Mouse (Mus musculus): ENCODE measurements around the gene Fxr1. TPM values are rescaled to one million over a fixed set of nuclear protein-coding genes. Genes with fewer than 3 reads are reported as not detected.

Fxr1 gene
- polyA plus RNA-seq, 1 experiment from 2014 or later: 56.0 TPM

- Histone ChIP-seq H3K9me3 (no peaks in the 10 kb centered on the region), H3K27ac (no peak overlapping the region), H3K9ac (no peak overlapping the region), H3K4me3 (no peak overlapping the region), H3K4me2 (replicated peaks) (no peak overlapping the region), H3K36me3 (no peaks in the 10 kb centered on the region), H3K4me1 (no peaks in the 10 kb centered on the region), H3K27me3 (replicated peaks) (no peaks in the 10 kb centered on the region)
- 64% methylated on average over 4 of the region's 4 CpGs for WGBS
- no peak for ATAC-seq (ENCODE audit: low FRiP score, low read depth)
Measured at GRCm38 (mm10) chr3:34119869-34120268, 100.1 kb downstream of the Fxr1 start.

Other genes starting within 250 kb of the Fxr1 start
- gene Ttc14, start 220.1 kb upstream of the Fxr1 start, polyA plus RNA-seq (2016; fragmentation: Nextera tagmentation; extraction: Ambion mirVana): 67.1 and 71.3 TPM in 2 replicates
- gene Ccdc39, start 175.6 kb upstream of the Fxr1 start, polyA plus RNA-seq (2016; fragmentation: Nextera tagmentation; extraction: Ambion mirVana): 7.3 and 8.4 TPM in 2 replicates
- 135 and 142 TPM in 2 replicates for gene Dnajc19, start 61.4 kb downstream of the Fxr1 start, polyA plus RNA-seq (2016; fragmentation: Nextera tagmentation; extraction: Ambion mirVana)